Mouse (Mus musculus): ENCODE measurements at regions not wholly inside any gene's neighbourhood (a gene's known extent, or its start where the extent isn't known, plus 50 kb on each side); places are given as distances from the start of the nearest gene placed in this dataset.
"Not testable (repeated sequence)": the region's sequence is repeated elsewhere in the genome, so short reads cannot be mapped to it uniquely, and the experiment has no call there.

DNA sequence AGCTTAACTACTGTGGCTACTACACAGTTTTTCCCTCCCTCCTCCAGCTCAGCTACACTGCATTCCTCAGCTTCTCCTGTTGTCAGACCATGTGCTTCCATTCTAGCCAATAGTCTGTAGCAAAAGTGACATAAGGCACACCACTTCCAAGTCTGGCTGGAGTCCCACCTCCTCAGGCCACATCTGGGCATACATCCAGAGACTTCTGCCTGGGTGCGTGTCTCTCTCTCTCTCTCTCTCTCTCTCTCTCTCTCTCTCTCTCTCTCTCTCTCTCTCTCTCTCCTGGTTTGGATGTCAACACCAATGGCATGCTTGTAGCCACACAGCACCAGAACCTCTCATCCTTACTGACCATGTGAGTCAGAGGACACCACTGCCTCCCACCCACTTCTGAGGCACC, 55.6 kb upstream of the Cdyl start:
- H3K4me1 ChIP-seq (ENCODE audit: control insufficient read depth, insufficient read depth) = peaks cover 6% of the 10 kb centered on the region; the same call in 1 of the 2 replicates
- no peaks in the 10 kb centered on the region for H3K27me3 ChIP-seq (ENCODE audit: control insufficient read depth, insufficient read depth, low read length)
- no peaks in the 10 kb centered on the region for H3K9me3 ChIP-seq (replicated peaks; ENCODE audit: control insufficient read depth, low read length)
- no peak overlapping the region for H3K4me2 ChIP-seq (ENCODE audit: low read depth, low read length)
- peak; percentile 96 for ATAC-seq (ENCODE audit: insufficient read depth, low read depth)
- no peak overlapping the region for H3K9ac ChIP-seq (replicated peaks; ENCODE audit: low read depth, low read length)
- H3K27ac ChIP-seq (ENCODE audit: low read depth) = peak overlapping the region; percentile 62
- no peak overlapping the region for H3K4me3 ChIP-seq (ENCODE audit: low read depth, low read length)
- TF ChIP-seq CTCF (IDR thresholded peaks at IDR 0.05; ENCODE audit: low read depth) = no peak
- no peak for TF ChIP-seq EP300 (IDR thresholded peaks at IDR 0.05; ENCODE audit: low read depth)
- DNase-seq (ENCODE audit: low spot score) = peak; percentile 89
- 8% methylated on average over 1 of the region's 1 CpGs for WGBS
- H3K36me3 ChIP-seq (replicated peaks; ENCODE audit: control insufficient read depth, insufficient read depth, low read length) = no peaks in the 10 kb centered on the region

DNA sequence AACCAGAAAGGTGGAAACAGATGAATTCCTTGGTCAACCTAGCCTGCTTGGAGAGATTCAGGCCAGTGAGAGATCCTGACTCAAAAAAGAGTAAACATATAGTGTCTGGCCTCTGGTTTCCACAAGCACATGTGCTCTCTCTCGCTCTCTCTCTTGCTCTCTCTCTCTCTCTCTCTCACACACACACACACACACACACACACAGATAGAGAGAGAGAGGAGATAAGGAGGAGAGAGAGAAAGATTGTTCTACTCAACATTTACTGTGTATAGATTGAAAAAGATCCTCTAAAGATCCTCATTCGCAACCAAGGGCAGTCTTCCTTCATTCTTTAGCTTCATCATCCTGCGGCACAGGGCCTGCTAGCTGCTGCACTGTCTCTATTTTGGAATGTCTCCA, 54.9 kb upstream of the Cdyl start:
- WGBS = 85% methylated on average over 3 of the region's 3 CpGs
- Histone ChIP-seq H3K27ac (ENCODE audit: low read depth) (no peak overlapping the region), H3K27me3 (ENCODE audit: control insufficient read depth, insufficient read depth, low read length) (no peaks in the 10 kb centered on the region), H3K4me2 (ENCODE audit: low read depth, low read length) (no peak overlapping the region), H3K4me3 (ENCODE audit: low read depth, low read length) (no peak overlapping the region), H3K9ac (replicated peaks; ENCODE audit: low read depth, low read length) (no peak overlapping the region), H3K4me1 (ENCODE audit: control insufficient read depth, insufficient read depth) (peaks cover 6% of the 10 kb centered on the region; the same call in 1 of the 2 replicates), H3K9me3 (replicated peaks; ENCODE audit: control insufficient read depth, low read length) (no peaks in the 10 kb centered on the region), H3K36me3 (replicated peaks; ENCODE audit: control insufficient read depth, insufficient read depth, low read length) (no peaks in the 10 kb centered on the region)
- DNase-seq (ENCODE audit: low spot score) (no peak), ATAC-seq (ENCODE audit: insufficient read depth, low read depth) (no peak)
- TF ChIP-seq EP300 (IDR thresholded peaks at IDR 0.05; ENCODE audit: low read depth) (no peak), CTCF (IDR thresholded peaks at IDR 0.05; ENCODE audit: low read depth) (no peak)

DNA sequence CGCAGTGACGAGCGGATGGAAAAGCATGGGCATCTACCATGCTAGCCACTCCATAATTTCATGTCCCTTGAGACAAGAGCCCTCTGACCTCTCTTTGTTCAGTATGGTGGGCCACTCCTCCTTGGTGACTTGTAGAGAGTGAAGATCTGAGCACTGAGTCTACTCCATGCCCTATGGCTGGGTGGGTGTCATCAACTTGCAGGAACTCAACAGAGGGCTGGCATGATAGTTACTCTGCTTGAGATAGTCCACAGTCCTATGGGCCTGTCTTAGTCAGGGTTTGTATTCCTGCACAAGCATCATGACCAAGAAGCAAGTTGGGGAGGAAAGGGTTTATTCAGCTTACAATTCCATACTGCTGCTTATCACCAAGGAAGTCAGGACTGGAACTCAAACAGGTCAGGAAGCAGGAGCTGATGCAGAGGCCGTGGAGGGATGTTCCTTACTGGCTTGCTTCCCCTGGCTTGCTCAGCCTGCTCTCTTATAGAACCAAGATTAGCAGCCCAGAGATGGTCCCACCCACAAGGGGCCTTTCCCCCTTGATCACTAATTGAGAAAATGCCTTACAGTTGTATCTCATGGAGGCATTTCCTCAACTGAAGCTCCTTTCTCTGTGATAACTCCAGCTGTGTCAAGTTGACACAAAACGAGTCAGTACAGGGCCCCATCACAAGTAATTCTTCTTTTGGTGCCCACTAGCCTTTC, 52.6 kb upstream of the Cdyl start:
- ATAC-seq (ENCODE audit: insufficient read depth, low read depth); H3K36me3 ChIP-seq (replicated peaks; ENCODE audit: control insufficient read depth, insufficient read depth, low read length); H3K4me2 ChIP-seq (ENCODE audit: low read depth, low read length); H3K27me3 ChIP-seq (ENCODE audit: control insufficient read depth, insufficient read depth, low read length); DNase-seq (ENCODE audit: low spot score); H3K27ac ChIP-seq (ENCODE audit: low read depth); H3K4me3 ChIP-seq (ENCODE audit: low read depth, low read length); H3K9ac ChIP-seq (replicated peaks; ENCODE audit: low read depth, low read length); H3K4me1 ChIP-seq (ENCODE audit: control insufficient read depth, insufficient read depth); H3K9me3 ChIP-seq (replicated peaks; ENCODE audit: control insufficient read depth, low read length): not testable (repeated sequence)
- WGBS = 67% methylated on average over 5 of the region's 5 CpGs

DNA sequence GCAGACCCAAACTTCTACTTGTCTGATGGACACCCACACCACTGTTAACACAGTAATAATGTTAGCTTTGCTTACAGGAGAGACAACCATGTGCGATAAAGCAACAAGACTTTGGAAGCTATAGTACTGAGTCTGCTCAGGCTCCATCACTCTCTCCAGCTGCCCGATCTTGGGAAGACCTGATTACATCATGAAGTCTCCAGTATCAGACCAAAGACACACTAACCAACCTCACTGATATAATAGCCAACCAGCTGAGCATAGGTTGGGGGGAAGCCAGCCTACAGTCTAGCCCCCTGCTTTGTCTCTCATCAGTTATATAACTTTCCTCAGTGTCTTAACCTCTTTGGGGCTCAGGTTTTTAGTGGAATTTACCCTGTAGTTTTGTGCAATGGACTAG, 51.9 kb upstream of the Cdyl start:
- no peak for TF ChIP-seq EP300 (IDR thresholded peaks at IDR 0.05; ENCODE audit: low read depth)
- no peak for TF ChIP-seq CTCF (IDR thresholded peaks at IDR 0.05; ENCODE audit: low read depth)
- no peaks in the 10 kb centered on the region for H3K36me3 ChIP-seq (replicated peaks; ENCODE audit: control insufficient read depth, insufficient read depth, low read length)
- no peaks in the 10 kb centered on the region for H3K9me3 ChIP-seq (replicated peaks; ENCODE audit: control insufficient read depth, low read length)
- 86% methylated on average over 2 of the region's 2 CpGs for WGBS
- DNase-seq (ENCODE audit: low spot score) (no peak), ATAC-seq (ENCODE audit: insufficient read depth, low read depth) (no peak)
- no peak overlapping the region for H3K4me3 ChIP-seq (ENCODE audit: low read depth, low read length)
- H3K9ac ChIP-seq (replicated peaks; ENCODE audit: low read depth, low read length) = no peak overlapping the region
- H3K27ac ChIP-seq (ENCODE audit: low read depth) = no peak overlapping the region
- H3K27me3 ChIP-seq (ENCODE audit: control insufficient read depth, insufficient read depth, low read length) = no peaks in the 10 kb centered on the region
- H3K4me2 ChIP-seq (ENCODE audit: low read depth, low read length) = no peak overlapping the region
- peaks cover 6% of the 10 kb centered on the region; the same call in 1 of the 2 replicates for H3K4me1 ChIP-seq (ENCODE audit: control insufficient read depth, insufficient read depth)

Measured in heart, postnatal 0 days (tissue).